Mouse (Mus musculus): ENCODE measurements around the gene Fbxl7.

DNA sequence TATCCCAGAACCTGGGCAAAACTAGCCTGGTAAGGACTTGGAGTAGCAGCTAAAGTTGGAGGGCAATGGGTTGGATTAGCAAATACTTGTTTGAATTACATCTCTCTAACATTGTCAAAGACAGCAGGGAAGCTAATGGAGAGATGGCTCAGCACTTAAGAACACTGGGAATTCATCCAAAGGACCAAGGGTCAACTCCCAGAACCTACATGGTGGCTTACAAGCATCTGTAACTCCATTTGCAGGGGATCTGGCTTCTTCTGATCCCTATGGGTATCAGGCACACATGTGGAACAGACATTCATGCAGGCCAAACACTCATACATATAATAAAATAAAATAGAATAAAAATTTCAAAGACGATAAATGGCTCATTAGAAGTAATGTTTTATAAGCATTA, 78.4 kb downstream of the Fbxl7 start:
- TF ChIP-seq CTCF (IDR thresholded peaks at IDR 0.05) = no peak
- no peak for TF ChIP-seq EP300 (IDR thresholded peaks at IDR 0.05)

Data from lung, postnatal 0 days (tissue).